Mouse (Mus musculus) E14TG2a.4 (cell line): ENCODE results near the gene Tpra1.

ENCODE experiments used
- H3K27me3 ChIP-seq: 2 replicates; pipeline ENCODE4 v1.6.1; 2014; ENCODE audit warnings: low read length, control low read depth; ENCODE audit not compliant: insufficient read depth
- H3K36me3 ChIP-seq: 2 replicates; pipeline ENCODE4 v1.6.1; 2014; ENCODE audit warnings: low read length, control low read depth; ENCODE audit not compliant: insufficient read depth
- H3K4me1 ChIP-seq: replicated peaks from 2 replicates; pipeline ENCODE4 v1.6.1; 2014; ENCODE audit warnings: low read depth, low read length, control low read depth
- H3K4me3 ChIP-seq: replicated peaks from 2 replicates; pipeline ENCODE4 v1.5.1; 2014; ENCODE audit warnings: mild to moderate bottlenecking, low read length
- H3K9me3 ChIP-seq: 2 replicates; pipeline ENCODE4 v1.6.1; 2014; ENCODE audit warnings: low read length, control low read depth
- CTCF ChIP-seq: conservative IDR thresholded peaks from 2 replicates; pipeline ENCODE4 v1.5.1; 2014; ENCODE audit warnings: low read length
- NANOG ChIP-seq: IDR thresholded peaks from 2 replicates; pipeline ENCODE4 v1.6.1; 2014; ENCODE audit warnings: borderline replicate concordance, low read length, mixed read lengths
- POU5F1 ChIP-seq: IDR thresholded peaks from 2 replicates; pipeline ENCODE4 v1.6.1; 2014; ENCODE audit warnings: low read length, borderline replicate concordance

Gene Tpra1

DNA sequence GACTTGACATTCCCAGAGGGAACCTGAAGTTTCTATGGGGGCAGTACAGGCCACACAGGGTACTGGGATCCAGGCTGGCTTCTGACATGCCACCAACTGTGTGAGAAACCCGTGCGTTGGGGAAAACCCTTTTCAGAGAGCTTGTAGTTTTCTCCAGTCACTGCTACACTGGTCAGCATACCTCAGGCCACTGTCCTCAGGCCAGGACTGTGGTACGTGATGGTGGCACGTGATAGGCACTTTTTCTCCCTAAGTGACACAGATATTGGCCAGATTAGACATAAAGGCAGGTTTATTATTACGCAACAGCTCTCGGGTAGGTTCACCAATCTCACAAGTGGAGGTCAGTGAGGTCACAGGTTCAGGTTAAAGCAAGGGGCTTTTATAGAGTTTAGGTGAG lies 41.6 kb downstream of the Tpra1 start:
- TF ChIP-seq NANOG (no peak), POU5F1 (no peak), CTCF (no peak)
- H3K36me3 ChIP-seq, result no peaks in the 10 kb centered on the region
- H3K4me1 ChIP-seq, result peaks cover 18% of the 10 kb centered on the region
- H3K9me3 ChIP-seq, result no peaks in the 10 kb centered on the region
- H3K27me3 ChIP-seq, result peaks cover 18% of the 10 kb centered on the region
- no peak overlapping the region for H3K4me3 ChIP-seq

GRCm38 (mm10) chr6:88946442-88946841 lies 44.4 kb downstream of the Tpra1 start:
- H3K27me3 ChIP-seq, result peaks cover 4% of the 10 kb centered on the region
- no peaks in the 10 kb centered on the region for H3K36me3 ChIP-seq
- no peak for TF ChIP-seq CTCF
- no peak for TF ChIP-seq NANOG
- no peak for TF ChIP-seq POU5F1
- H3K9me3 ChIP-seq, result no peaks in the 10 kb centered on the region
- H3K4me1 ChIP-seq, result peaks cover 9% of the 10 kb centered on the region
- H3K4me3 ChIP-seq, result no peak overlapping the region

DNA sequence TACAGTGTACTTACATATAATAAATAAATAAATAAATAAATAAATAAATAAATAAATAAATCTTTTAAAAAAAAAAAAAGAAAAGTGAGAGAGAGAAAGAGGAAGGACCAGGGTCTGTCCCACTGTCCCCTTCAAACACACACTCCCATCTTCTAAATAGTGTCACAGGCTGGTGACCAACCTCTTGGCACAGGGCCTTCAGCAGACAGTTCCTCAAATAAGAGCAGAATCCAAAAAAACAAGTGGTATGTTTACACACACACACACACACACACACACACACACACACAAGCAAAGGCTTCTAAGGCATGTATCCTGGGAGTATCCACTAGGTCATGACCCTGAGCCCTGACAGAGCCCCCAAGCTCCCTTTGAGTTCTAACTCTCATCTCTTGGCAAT lies 45.7 kb downstream of the Tpra1 start:
- no peak for TF ChIP-seq NANOG
- no peak for TF ChIP-seq CTCF
- no peak for TF ChIP-seq POU5F1
- Histone ChIP-seq H3K4me1 (peaks cover 4% of the 10 kb centered on the region; the same call in 1 of the 2 replicates), H3K27me3 (no peaks in the 10 kb centered on the region), H3K36me3 (no peaks in the 10 kb centered on the region), H3K9me3 (no peaks in the 10 kb centered on the region), H3K4me3 (no peak overlapping the region)

DNA sequence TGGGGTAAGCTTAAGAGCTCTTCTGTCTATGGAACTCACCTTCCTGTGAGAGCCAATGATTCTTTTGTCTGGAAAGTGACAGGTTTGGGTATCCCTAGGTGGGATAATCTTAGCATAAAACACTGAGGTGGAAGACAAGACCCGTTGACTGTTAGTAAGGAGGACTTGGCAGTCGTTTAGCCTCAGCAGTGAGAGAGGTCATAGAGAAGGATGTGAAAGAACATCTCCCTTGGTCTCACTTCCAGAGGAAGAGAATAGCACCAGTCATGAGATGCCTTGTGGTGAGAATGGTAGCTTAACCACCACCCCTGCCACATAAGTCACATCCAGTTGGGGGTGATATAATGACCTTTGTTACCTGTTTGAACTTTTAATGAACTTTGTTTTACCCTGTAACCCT lies 54.7 kb downstream of the Tpra1 start:
- Histone ChIP-seq H3K9me3 (no peaks in the 10 kb centered on the region), H3K4me1 (peaks cover 19% of the 10 kb centered on the region), H3K36me3 (no peaks in the 10 kb centered on the region), H3K4me3 (no peak overlapping the region), H3K27me3 (0 out of 2 replicates have a peak, but pooled peaks cover 6% of the 10 kb centered on the region)
- TF ChIP-seq POU5F1 (no peak), CTCF (no peak)

DNA sequence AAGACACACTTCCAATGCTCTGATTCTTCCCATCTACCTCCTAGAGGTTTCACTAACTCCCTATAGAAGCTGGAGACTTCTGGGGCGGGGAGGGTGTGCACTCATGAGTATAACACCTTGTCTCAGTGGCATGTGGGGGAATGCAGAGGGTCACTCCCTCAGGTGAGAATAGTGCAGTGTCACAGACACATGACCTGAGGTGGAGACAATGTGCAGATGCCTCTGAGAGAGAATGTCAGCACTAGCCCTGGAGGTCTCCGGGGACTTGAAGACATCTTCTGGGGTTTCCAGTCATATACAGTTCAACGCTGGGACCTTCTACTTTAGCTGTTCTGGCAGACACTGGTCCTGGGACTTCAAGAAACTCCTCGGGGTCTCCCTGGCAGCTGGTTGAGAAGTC lies 55.3 kb downstream of the Tpra1 start:
- no peaks in the 10 kb centered on the region for H3K9me3 ChIP-seq
- 0 out of 2 replicates have a peak, but pooled peaks cover 6% of the 10 kb centered on the region for H3K27me3 ChIP-seq
- H3K4me1 ChIP-seq, result peaks cover 24% of the 10 kb centered on the region
- no peak for TF ChIP-seq POU5F1
- TF ChIP-seq CTCF, result no peak
- no peak for TF ChIP-seq NANOG
- H3K36me3 ChIP-seq, result no peaks in the 10 kb centered on the region
- no peak overlapping the region for H3K4me3 ChIP-seq

- 0 out of 2 replicates have a peak, but pooled peaks cover 6% of the 10 kb centered on the region for H3K27me3 ChIP-seq
- H3K36me3 ChIP-seq, result no peaks in the 10 kb centered on the region
- no peaks in the 10 kb centered on the region for H3K9me3 ChIP-seq
- peaks cover 28% of the 10 kb centered on the region for H3K4me1 ChIP-seq
- no peak overlapping the region for H3K4me3 ChIP-seq
- TF ChIP-seq NANOG (no peak), CTCF (no peak), POU5F1 (no peak)
These were observed 55.8 kb downstream of the Tpra1 start for GRCm38 (mm10) chr6:88957801-88958211.

DNA sequence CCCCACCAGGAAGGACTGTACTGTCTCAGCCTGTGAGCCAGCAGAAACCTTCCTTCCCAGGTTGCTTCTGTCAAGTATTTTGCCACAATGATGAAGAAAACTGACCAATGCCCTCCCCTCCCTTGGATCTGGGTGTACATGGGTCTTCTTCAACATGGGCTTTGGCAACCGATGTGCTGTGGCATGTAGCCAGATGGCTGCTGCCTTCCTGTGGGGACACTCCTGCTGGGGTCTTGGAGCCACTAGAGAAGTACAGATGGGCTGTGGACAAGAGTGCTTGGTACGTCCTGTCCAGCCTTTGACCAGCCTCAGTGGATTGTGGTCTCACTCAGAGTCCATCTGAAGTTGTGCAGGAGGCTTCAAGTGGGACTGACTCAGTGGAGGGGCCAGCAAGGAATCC lies 56.3 kb downstream of the Tpra1 start:
- H3K4me1 ChIP-seq, result peaks cover 32% of the 10 kb centered on the region
- no peaks in the 10 kb centered on the region for H3K36me3 ChIP-seq
- H3K9me3 ChIP-seq, result no peaks in the 10 kb centered on the region
- no peak overlapping the region for H3K4me3 ChIP-seq
- 0 out of 2 replicates have a peak, but pooled peaks cover 6% of the 10 kb centered on the region for H3K27me3 ChIP-seq
- no peak for TF ChIP-seq POU5F1
- no peak for TF ChIP-seq CTCF
- TF ChIP-seq NANOG, result no peak

DNA sequence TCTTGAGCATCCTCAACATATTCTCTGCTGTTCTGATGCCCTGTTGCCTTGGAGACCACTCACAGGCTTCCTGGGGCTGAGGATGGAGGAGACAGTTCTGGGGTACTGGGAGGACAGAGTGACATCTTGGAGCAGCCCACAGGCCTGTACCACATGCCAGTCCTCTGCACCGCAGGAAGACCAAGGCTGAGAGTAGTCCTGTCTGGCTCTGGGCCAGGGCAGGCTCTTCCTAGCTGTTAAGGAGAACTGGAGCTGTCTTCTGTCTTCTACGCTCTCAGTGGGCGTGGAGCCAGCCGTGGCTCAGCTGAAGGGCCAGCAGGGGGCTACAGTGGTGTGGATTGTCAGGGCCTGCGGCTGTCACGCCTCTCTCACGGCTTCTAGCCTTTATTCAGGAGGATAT lies 57.8 kb downstream of the Tpra1 start:
- H3K9me3 ChIP-seq, result no peaks in the 10 kb centered on the region
- H3K4me3 ChIP-seq, result no peak overlapping the region
- 0 out of 2 replicates have a peak, but pooled peaks cover 6% of the 10 kb centered on the region for H3K27me3 ChIP-seq
- H3K4me1 ChIP-seq, result peaks cover 37% of the 10 kb centered on the region
- 0 out of 2 replicates have a peak, but pooled peaks have one; percentile 14 for TF ChIP-seq CTCF
- TF ChIP-seq NANOG, result no peak
- TF ChIP-seq POU5F1, result no peak
- H3K36me3 ChIP-seq, result no peaks in the 10 kb centered on the region

DNA sequence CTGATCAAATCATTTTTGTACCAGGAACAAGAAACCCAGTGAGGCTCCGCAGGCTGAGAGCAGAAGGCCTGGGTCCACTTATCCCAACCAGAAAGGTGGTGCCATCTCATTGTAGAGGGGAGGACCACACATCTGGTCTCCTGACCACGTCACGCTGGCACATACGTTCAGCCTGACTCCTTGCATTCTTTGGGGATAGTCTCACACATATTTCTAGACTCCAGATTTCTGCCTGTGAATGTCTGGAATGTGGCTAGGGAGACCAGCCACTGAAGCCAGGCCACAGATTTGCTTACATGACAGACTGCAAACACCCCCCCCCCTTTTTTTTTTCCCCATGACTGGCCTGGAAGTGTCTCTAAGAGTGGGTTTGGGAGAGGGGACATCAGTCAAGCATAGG lies 58.9 kb downstream of the Tpra1 start:
- TF ChIP-seq CTCF, result no peak
- no peak for TF ChIP-seq NANOG
- peaks cover 44% of the 10 kb centered on the region for H3K4me1 ChIP-seq
- H3K4me3 ChIP-seq, result no peak overlapping the region
- no peaks in the 10 kb centered on the region for H3K36me3 ChIP-seq
- H3K27me3 ChIP-seq, result peaks cover 6% of the 10 kb centered on the region
- no peaks in the 10 kb centered on the region for H3K9me3 ChIP-seq
